Mouse (Mus musculus) heart, embryonic 12.5 days (tissue): Measurements from ENCODE around the gene Tnfrsf1b. TPM values are rescaled to one million over a fixed set of nuclear protein-coding genes. Genes with fewer than 3 reads are reported as not detected.
"Not testable (repeated sequence)": the region's sequence is repeated elsewhere in the genome, so short reads cannot be mapped to it uniquely, and the experiment has no call there.

ENCODE experiments used
- ATAC-seq: fragments of 200-750 bp; cut with Nextera tagmentation; 2 replicates; pipeline ENCODE4 v1.8.0; 2017; ENCODE audit warnings: moderate TSS enrichment, moderate library complexity; ENCODE audit not compliant: insufficient number of reproducible peaks, low FRiP score
- H3K27ac ChIP-seq: fragments of 300-500 bp; sonication (generic); 2 replicates; pipeline ENCODE4 v1.5.1; 2016; ENCODE audit warnings: mild to moderate bottlenecking, moderate library complexity; ENCODE audit not compliant: poor library complexity, severe bottlenecking
- H3K27me3 ChIP-seq: fragments of 300-500 bp; sonication (generic); replicated peaks from 2 replicates; pipeline ENCODE4 v1.6.1; 2016; ENCODE audit warnings: mild to moderate bottlenecking, moderate library complexity
- H3K36me3 ChIP-seq: fragments of 300-500 bp; sonication (generic); 2 replicates; pipeline ENCODE4 v1.6.1; 2016; ENCODE audit warnings: mild to moderate bottlenecking, moderate library complexity
- H3K4me1 ChIP-seq: fragments of 300-500 bp; sonication (generic); replicated peaks from 2 replicates; pipeline ENCODE4 v1.6.1; 2016; ENCODE audit warnings: mild to moderate bottlenecking
- H3K4me2 ChIP-seq: fragments of 300-500 bp; sonication (generic); 2 replicates; pipeline ENCODE4 v1.6.1; 2016; ENCODE audit warnings: mild to moderate bottlenecking, moderate library complexity
- H3K4me3 ChIP-seq: fragments of 300-500 bp; sonication (generic); 2 replicates; pipeline ENCODE4 v1.5.1; 2016; ENCODE audit warnings: mild to moderate bottlenecking
- H3K9ac ChIP-seq: fragments of 300-500 bp; sonication (generic); 2 replicates; pipeline ENCODE4 v1.6.1; 2016; ENCODE audit warnings: mild to moderate bottlenecking, moderate library complexity
- H3K9me3 ChIP-seq: fragments of 300-500 bp; sonication (generic); replicated peaks from 2 replicates; pipeline ENCODE4 v1.6.1; 2016; ENCODE audit warnings: mild to moderate bottlenecking, moderate library complexity
- WGBS: fragments of 180-500 bp; shearing (Covaris S2); methylation state at CpG from one replicate; pipeline ENCODE4 v1.1.7; 2016; 5-methylcytosine and 5-hydroxymethylcytosine counted together
- polyA plus RNA-seq: library from polyadenylated mRNA; unstranded; fragments of >200 nt; fragmentation: Nextera tagmentation; extraction: Ambion mirVana; gene quantifications from 2 replicates; pipeline ENCODE4 v1.2.1, GENCODE M21; 2016

Gene Tnfrsf1b
- polyA plus RNA-seq, 1 experiment from 2014 or later, result 3.8 TPM

- no peak overlapping the region for H3K4me2 ChIP-seq
- no peak overlapping the region for H3K27ac ChIP-seq
- no peak overlapping the region for H3K4me3 ChIP-seq
- H3K36me3 ChIP-seq, result peaks cover 58% of the 10 kb centered on the region
- no peak for ATAC-seq
- H3K9me3 ChIP-seq, result no peaks in the 10 kb centered on the region
- H3K4me1 ChIP-seq, result peaks cover 20% of the 10 kb centered on the region
- H3K9ac ChIP-seq, result no peak overlapping the region
- H3K27me3 ChIP-seq, result no peaks in the 10 kb centered on the region
These were observed 58.1 kb downstream of the Tnfrsf1b start for GRCm38 (mm10) chr4:145188561-145188960.

- peaks cover 11% of the 10 kb centered on the region for H3K4me1 ChIP-seq
- no peak overlapping the region for H3K4me3 ChIP-seq
- no peak overlapping the region for H3K9ac ChIP-seq
- no peaks in the 10 kb centered on the region for H3K27me3 ChIP-seq
- H3K4me2 ChIP-seq, result no peak overlapping the region
- WGBS, result 77% methylated on average over 2 of the region's 2 CpGs
- no peak for ATAC-seq
- H3K36me3 ChIP-seq, result peaks cover 60% of the 10 kb centered on the region
- no peak overlapping the region for H3K27ac ChIP-seq
- H3K9me3 ChIP-seq, result no peaks in the 10 kb centered on the region
These were observed 59.1 kb downstream of the Tnfrsf1b start for GRCm38 (mm10) chr4:145187619-145188018.

GRCm38 (mm10) chr4:145178918-145179549, 67.6 kb downstream of the Tnfrsf1b start:
- Histone ChIP-seq H3K9me3 (no peaks in the 10 kb centered on the region), H3K4me3 (no peak overlapping the region), H3K9ac (no peak overlapping the region), H3K4me1 (no peaks in the 10 kb centered on the region), H3K36me3 (peaks cover 70% of the 10 kb centered on the region), H3K27me3 (no peaks in the 10 kb centered on the region), H3K27ac (no peak overlapping the region), H3K4me2 (no peak overlapping the region)
- no peak for ATAC-seq
- WGBS, result 92% methylated on average over 5 of the region's 5 CpGs

- not testable (repeated sequence) for H3K27ac ChIP-seq, ATAC-seq, H3K4me2 ChIP-seq, H3K4me3 ChIP-seq, H3K9me3 ChIP-seq, H3K4me1 ChIP-seq, H3K27me3 ChIP-seq, H3K9ac ChIP-seq
- WGBS, result 90% methylated on average over 3 of the region's 3 CpGs
- peaks cover 93% of the 10 kb centered on the region for H3K36me3 ChIP-seq
These were observed 81.1 kb downstream of the Tnfrsf1b start for GRCm38 (mm10) chr4:145165542-145165941.

- WGBS, result 93% methylated on average over 4 of the region's 4 CpGs
- Histone ChIP-seq H3K27me3 (no peaks in the 10 kb centered on the region), H3K36me3 (peaks cover 91% of the 10 kb centered on the region), H3K4me1 (no peaks in the 10 kb centered on the region), H3K9me3 (no peaks in the 10 kb centered on the region), H3K27ac (no peak overlapping the region), H3K4me3 (no peak overlapping the region), H3K4me2 (no peak overlapping the region), H3K9ac (no peak overlapping the region)
- ATAC-seq, result no peak
These were observed 82.6 kb downstream of the Tnfrsf1b start for GRCm38 (mm10) chr4:145164111-145164510.

Other genes with a start within 250 kb of the Tnfrsf1b start
- gene Vps13d, start 51.9 kb downstream of the Tnfrsf1b start, polyA plus RNA-seq, result 7.6 and 9.5 TPM in 2 replicates
- not detected in 2 replicates for gene Tnfrsf8, start 68.3 kb upstream of the Tnfrsf1b start, polyA plus RNA-seq